Mouse (Mus musculus) T-helper 2 cell (primary cell): Measurements from ENCODE around the gene Flywch1.

ENCODE experiments used
- in situ Hi-C: fragments of 300-600 bp; cut with MboI, MseI; formaldehyde crosslinking; loops from one replicate; pipeline ENCODE4 v1.15.1; 2025; ENCODE audit warnings: high pct_unique_total_duplicates

Gene Flywch1

GRCm38 (mm10) chr17:23706212-23706611, 65.2 kb downstream of the Flywch1 start:
- in situ Hi-C loops, result loop anchor here (5.0 kb wide), 1 partner anchor 34 kb away; the partner anchor contains the start of genes Hcfc1r1 and Thoc6

- in situ Hi-C loops, result loop anchor here (5.0 kb wide), 1 partner anchor 33 kb away; the partner anchor contains the start of genes Hcfc1r1 and Thoc6
Observed at GRCm38 (mm10) chr17:23705525-23706104, 65.8 kb downstream of the Flywch1 start.

GRCm38 (mm10) chr17:23704741-23705140, 66.7 kb downstream of the Flywch1 start:
- in situ Hi-C loops, result loop anchor here (5.0 kb wide), 2 partner anchors 32 to 67 kb away; partner anchors contain the start of genes Hcfc1r1 and Thoc6

GRCm38 (mm10) chr17:23703301-23703700, 68.1 kb downstream of the Flywch1 start:
- in situ Hi-C loops, result loop anchor here (5.0 kb wide), 1 partner anchor 66 kb away; no protein-coding TSS in a partner anchor
